Mouse (Mus musculus) thymus, adult 2 months (tissue): ENCODE results near the gene Plau.

ENCODE experiments used
- CTCF ChIP-seq: fragments of 200-500 bp; IDR thresholded peaks from 2 replicates; pipeline ENCODE4 v1.5.1; 2012; ENCODE audit warnings: mild to moderate bottlenecking, control low read depth, low read length, moderate library complexity, borderline replicate concordance; ENCODE audit not compliant: control insufficient read depth, poor library complexity, insufficient read depth; ENCODE audit errors: extremely low read depth
- POLR2A ChIP-seq: fragments of 200-500 bp; IDR thresholded peaks from 2 replicates; pipeline ENCODE4 v1.6.1; 2012; ENCODE audit warnings: mild to moderate bottlenecking, low read length, control low read depth, moderate library complexity; ENCODE audit not compliant: control insufficient read depth, poor library complexity, insufficient read depth; ENCODE audit errors: extremely low read depth

DNA sequence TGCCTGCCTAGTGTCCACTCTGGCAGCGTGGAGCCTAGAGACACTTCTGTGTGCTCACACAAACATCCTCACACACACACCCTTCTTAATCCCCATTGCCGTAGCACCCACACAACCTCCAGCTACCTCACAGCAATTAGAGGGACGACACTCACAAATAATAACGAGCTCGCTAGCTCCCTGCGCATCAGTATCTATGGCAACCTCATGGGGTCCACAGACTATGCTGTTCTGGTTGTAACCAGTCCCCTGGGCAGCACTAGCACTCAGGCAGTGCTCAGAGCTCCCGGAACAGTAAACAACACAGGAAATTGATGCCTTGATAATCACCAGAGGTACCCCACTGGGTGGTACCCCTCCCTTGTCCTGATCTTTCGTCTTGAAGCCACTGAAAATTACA is 39.8 kb upstream of the Plau start:
- no peak for TF ChIP-seq CTCF
- TF ChIP-seq POLR2A: no peak
